Mouse (Mus musculus) adrenal gland, postnatal 10 days (tissue): ENCODE measurements around the gene Abhd17a. TPM values are rescaled to one million over a fixed set of nuclear protein-coding genes. Genes with fewer than 3 reads are reported as not detected.

Experiments
- DNase-seq: peaks from one replicate; pipeline ENCODE4 v3.0.0; 2021; ENCODE audit warnings: mixed read lengths
- long read RNA-seq, 2 experiments: library from polyadenylated mRNA; stranded (forward); transcript quantifications; one replicate each; pipeline ENCODE4 v2.0.0; 2021
- total RNA-seq, 2 experiments: library from RNA; stranded (reverse); gene quantifications; 2 replicates each; pipeline ENCODE4 v1.2.3; 2021

The Abhd17a gene
- 100 to 1,000 TPM; 108 to 113 TPM for total RNA-seq
- long read RNA-seq, experiment 1, transcript Abhd17a-201 (5 exons, 1,468 nt) = major isoform, 274 of 531 reads
- long read RNA-seq, experiment 1, partial matches to known transcripts = 76 of 531 reads
- long read RNA-seq, experiment 1, other reads (novel, unspliced or antisense) = 180 of 531 reads
- long read RNA-seq, experiment 2, transcript Abhd17a-201 (5 exons, 1,468 nt) = major isoform, 142 of 263 reads
- long read RNA-seq, experiment 2, partial matches to known transcripts = 17 of 263 reads
- long read RNA-seq, experiment 2, other reads (novel, unspliced or antisense) = 103 of 263 reads

GRCm38 (mm10) chr10:80589879-80590854, at the start of gene Abhd17a:
Gene Abhd17a, minus strand, starts transcription at chr10:80590341.
- peak; percentile 98 for DNase-seq

- DNase-seq = no peak
Measured at GRCm38 (mm10) chr10:80635345-80635744, 45.2 kb upstream of the Abhd17a start.

GRCm38 (mm10) chr10:80628925-80629324, 38.8 kb upstream of the Abhd17a start:
- no peak for DNase-seq

- peak; percentile 70 for DNase-seq
Measured at GRCm38 (mm10) chr10:80627685-80628084, 37.5 kb upstream of the Abhd17a start.

- DNase-seq = no peak
Measured at GRCm38 (mm10) chr10:80625764-80626163, 35.6 kb upstream of the Abhd17a start.

- DNase-seq = peak; percentile 73
Measured at GRCm38 (mm10) chr10:80623457-80624191, 33.5 kb upstream of the Abhd17a start.

GRCm38 (mm10) chr10:80622661-80623456, 32.7 kb upstream of the Abhd17a start, which contains the start of gene Csnk1g2:
Gene Csnk1g2, plus strand, starts transcription at chr10:80622838.
- DNase-seq = peak; percentile 69

GRCm38 (mm10) chr10:80621940-80622660, 32.0 kb upstream of the Abhd17a start:
- DNase-seq = peak; percentile 99

GRCm38 (mm10) chr10:80621690-80621939, 31.5 kb upstream of the Abhd17a start:
- no peak for DNase-seq

- DNase-seq = no peak
Measured at GRCm38 (mm10) chr10:80620796-80621689, 30.9 kb upstream of the Abhd17a start.

- DNase-seq = no peak
Measured at GRCm38 (mm10) chr10:80620365-80620764, 30.2 kb upstream of the Abhd17a start.

- no peak for DNase-seq
Measured at GRCm38 (mm10) chr10:80619465-80620244, 29.5 kb upstream of the Abhd17a start.

GRCm38 (mm10) chr10:80618181-80618580, 28.0 kb upstream of the Abhd17a start:
- peak; percentile 43 for DNase-seq

GRCm38 (mm10) chr10:80614351-80614750, 24.2 kb upstream of the Abhd17a start:
- DNase-seq = no peak

GRCm38 (mm10) chr10:80613821-80614220, 23.7 kb upstream of the Abhd17a start:
- no peak for DNase-seq

GRCm38 (mm10) chr10:80611905-80612304, 21.8 kb upstream of the Abhd17a start:
- DNase-seq = no peak

- DNase-seq = peak; percentile 71
Measured at GRCm38 (mm10) chr10:80611024-80611423, 20.9 kb upstream of the Abhd17a start.

GRCm38 (mm10) chr10:80610116-80610785, 20.1 kb upstream of the Abhd17a start:
- DNase-seq = no peak
